Mouse (Mus musculus) thymus, adult 2 months (tissue): ENCODE measurements around the gene Hoxd12.

ENCODE experiments used
- CTCF ChIP-seq: fragments of 200-500 bp; IDR thresholded peaks from 2 replicates; pipeline ENCODE4 v1.5.1; 2012; ENCODE audit warnings: mild to moderate bottlenecking, control low read depth, low read length, moderate library complexity, borderline replicate concordance; ENCODE audit not compliant: control insufficient read depth, poor library complexity, insufficient read depth; ENCODE audit errors: extremely low read depth
- POLR2A ChIP-seq: fragments of 200-500 bp; IDR thresholded peaks from 2 replicates; pipeline ENCODE4 v1.6.1; 2012; ENCODE audit warnings: mild to moderate bottlenecking, low read length, control low read depth, moderate library complexity; ENCODE audit not compliant: control insufficient read depth, poor library complexity, insufficient read depth; ENCODE audit errors: extremely low read depth

DNA sequence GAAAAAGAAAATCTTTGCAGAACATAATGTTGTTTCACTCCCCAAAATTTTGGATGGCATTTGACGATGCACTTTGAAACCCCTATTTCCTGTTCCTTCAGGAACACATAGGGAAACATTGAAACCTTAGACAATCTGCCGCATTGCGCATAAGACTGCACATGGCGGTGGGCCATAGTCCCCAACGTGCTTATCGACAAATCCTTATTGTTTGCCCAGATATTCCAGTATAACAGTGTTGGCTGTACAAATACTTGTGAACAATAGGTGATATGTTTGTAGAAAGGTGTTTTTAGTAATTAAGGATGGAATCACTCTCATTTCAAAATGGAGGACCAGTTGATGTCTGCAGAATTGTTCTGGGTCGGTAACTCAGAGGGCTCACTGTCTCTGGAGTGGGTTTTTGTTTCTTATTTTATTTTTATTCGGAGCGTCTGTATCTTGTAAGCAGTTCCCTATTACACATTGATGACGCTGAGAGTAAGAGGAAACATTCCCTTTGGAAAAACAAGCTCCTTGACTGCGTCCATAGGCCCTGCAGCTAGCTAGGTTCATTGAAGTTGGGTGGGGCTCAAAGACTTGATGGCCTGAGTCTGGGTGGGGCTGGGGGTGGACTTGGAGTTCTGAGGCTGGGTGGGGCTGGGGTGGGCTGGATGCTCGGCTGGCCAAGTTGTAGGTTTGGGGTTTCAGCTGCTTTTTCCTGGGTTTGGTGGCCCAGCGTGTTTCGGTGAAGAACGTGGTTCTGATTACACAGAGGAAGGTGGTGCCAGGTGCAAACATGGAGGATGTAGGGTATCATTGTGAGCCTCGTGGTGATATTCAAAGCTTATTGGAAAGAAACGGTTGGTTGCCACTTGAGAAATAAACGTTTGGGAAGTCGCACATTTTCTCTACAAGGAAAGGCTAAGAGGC, 38.7 kb downstream of the Hoxd12 start:
- TF ChIP-seq CTCF (no peak), POLR2A (no peak)
